Mouse (Mus musculus): Measurements from ENCODE around the gene Dact2. TPM values are rescaled to one million over a fixed set of nuclear protein-coding genes. Genes with fewer than 3 reads are reported as not detected.

Gene Dact2
- polyA plus RNA-seq, 1 experiment from 2014 or later = 7.8 TPM

DNA sequence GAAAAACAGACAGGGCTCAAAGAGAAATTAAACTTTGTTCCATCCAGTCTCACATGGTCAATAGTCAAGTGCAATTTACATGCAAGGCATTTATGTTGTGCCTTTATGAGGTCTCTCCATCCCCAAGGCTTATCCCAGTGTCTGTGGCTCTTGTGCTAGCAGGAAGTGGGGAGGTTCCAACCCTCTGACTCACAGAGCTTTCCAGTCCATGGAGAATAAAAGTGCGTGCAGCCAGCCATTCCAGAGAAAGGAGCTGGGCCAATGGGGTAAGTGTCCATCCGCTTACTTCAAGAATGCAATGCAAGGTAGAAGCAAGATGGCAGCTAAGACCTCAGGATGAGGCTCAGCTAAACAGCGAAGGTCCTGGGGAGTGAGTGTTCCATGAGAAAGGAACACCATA lies 43.3 kb downstream of the Dact2 start:
- WGBS = 87% methylated on average over 3 of the region's 3 CpGs
- no peak overlapping the region for H3K4me2 ChIP-seq (replicated peaks; ENCODE audit: low read depth)
- ATAC-seq = no peak
- H3K9me3 ChIP-seq (ENCODE audit: control insufficient read depth) = no peaks in the 10 kb centered on the region
- H3K9ac ChIP-seq (ENCODE audit: low read depth, low read length) = no peak overlapping the region
- no peak overlapping the region for H3K4me3 ChIP-seq (ENCODE audit: low read depth, low read length)
- H3K27me3 ChIP-seq (replicated peaks; ENCODE audit: control insufficient read depth, insufficient read depth, low read length) = no peaks in the 10 kb centered on the region
- no peak for TF ChIP-seq CTCF (IDR thresholded peaks at IDR 0.05; ENCODE audit: low read depth)
- no peaks in the 10 kb centered on the region for H3K4me1 ChIP-seq (replicated peaks; ENCODE audit: control insufficient read depth, insufficient read depth, low read length)
- no peak overlapping the region for H3K27ac ChIP-seq (ENCODE audit: low read depth, low read length)
- no peaks in the 10 kb centered on the region for H3K36me3 ChIP-seq (ENCODE audit: control insufficient read depth, insufficient read depth)

DNA sequence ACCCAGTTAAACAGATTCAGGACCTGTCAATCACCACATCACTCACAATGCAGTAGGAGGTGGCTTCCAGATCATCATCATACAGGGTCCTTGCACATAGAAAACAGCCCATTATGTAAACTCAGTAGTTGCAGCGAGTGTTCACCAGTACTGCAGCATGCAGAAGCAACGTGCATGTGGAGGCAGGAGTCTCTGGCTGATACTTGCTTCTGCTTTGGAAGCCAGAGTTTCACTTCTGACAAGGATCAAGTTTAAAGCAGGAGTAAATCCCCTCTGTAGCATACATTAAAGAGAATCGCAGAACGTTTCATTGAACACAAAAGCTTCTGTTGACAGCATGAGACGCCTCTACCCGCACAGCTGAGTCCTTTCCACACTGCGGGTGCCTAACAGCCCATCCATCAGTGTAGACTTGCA lies 46.3 kb downstream of the Dact2 start:
- Histone ChIP-seq H3K36me3 (ENCODE audit: control insufficient read depth, insufficient read depth) (no peaks in the 10 kb centered on the region), H3K4me3 (ENCODE audit: low read depth, low read length) (no peak overlapping the region), H3K9me3 (ENCODE audit: control insufficient read depth) (no peaks in the 10 kb centered on the region), H3K27ac (ENCODE audit: low read depth, low read length) (no peak overlapping the region), H3K4me2 (replicated peaks; ENCODE audit: low read depth) (no peak overlapping the region), H3K4me1 (replicated peaks; ENCODE audit: control insufficient read depth, insufficient read depth, low read length) (no peaks in the 10 kb centered on the region), H3K9ac (ENCODE audit: low read depth, low read length) (no peak overlapping the region), H3K27me3 (replicated peaks; ENCODE audit: control insufficient read depth, insufficient read depth, low read length) (no peaks in the 10 kb centered on the region)
- WGBS = 63% methylated on average over 7 of the region's 7 CpGs
- ATAC-seq = no peak
- no peak for TF ChIP-seq CTCF (IDR thresholded peaks at IDR 0.05; ENCODE audit: low read depth)

Other genes with a start within 250 kb of the Dact2 start
- not detected in 2 replicates for gene Gm7356, start 200.6 kb downstream of the Dact2 start, polyA plus RNA-seq (2015; fragmentation: Nextera tagmentation; extraction: Ambion mirVana)
- gene Gm7358, start 144.8 kb downstream of the Dact2 start, polyA plus RNA-seq (2015; fragmentation: Nextera tagmentation; extraction: Ambion mirVana) = not detected in 2 replicates
- 62.7 and 63.4 TPM in 2 replicates for gene Smoc2, start 75.2 kb upstream of the Dact2 start, polyA plus RNA-seq (2015; fragmentation: Nextera tagmentation; extraction: Ambion mirVana)